16 mouse cellular contexts compared by ENCODE assay signal in the genomic region with DNA sequence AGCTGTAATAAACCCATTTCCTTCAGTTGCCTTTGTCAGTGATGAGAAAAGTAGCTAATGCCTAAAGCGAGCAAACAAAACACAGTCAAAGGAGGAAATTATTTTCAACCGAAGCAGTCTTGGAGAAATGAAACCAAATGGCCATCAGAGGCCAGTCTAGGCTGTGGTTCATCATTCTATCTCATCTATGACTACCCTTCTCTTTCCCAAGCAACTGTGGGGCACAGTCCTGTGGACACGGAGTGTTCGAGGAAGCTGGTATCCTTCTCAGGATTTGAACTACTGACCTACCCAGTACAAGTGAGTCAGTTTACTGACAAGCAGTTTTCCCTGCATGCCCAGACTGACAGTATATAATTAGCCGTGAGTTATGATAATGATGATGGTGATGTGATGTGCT.
"Had no signal": no experiment of that assay in that cellular context is flagged by ENCODE, and none has a peak within 500 bp of the region (broad histone marks: within the 10 kb centered on the region; RNA-seq: fewer than 3 reads in every experiment).

No protein-coding gene starts in this region.

- H3K4me2 ChIP-seq: lung, embryonic 14.5 days; midbrain, embryonic 11.5 days; midbrain, embryonic 13.5 days; midbrain, embryonic 15.5 days; neural tube, embryonic 12.5 days; stomach, embryonic 15.5 days had no signal

- H3K4me3 ChIP-seq: megakaryocyte, embryonic 14.5 days; midbrain, embryonic 13.5 days; midbrain, embryonic 15.5 days; neural tube, embryonic 12.5 days; stomach, embryonic 15.5 days had no signal

- H3K27me3 ChIP-seq: midbrain, embryonic 13.5 days; midbrain, embryonic 15.5 days; neural tube, embryonic 12.5 days; stomach, embryonic 15.5 days had no signal

- DNase-seq: lung, adult 18-20 months; lung, embryonic 14.5 days; lung, postnatal 10 days; lung, postnatal 36 days; right cerebral cortex, postnatal 14 days; thymus, adult 2 months; thymus, postnatal 25 days; thymus, postnatal 4 days had no signal

- H3K9me3 ChIP-seq: megakaryocyte, embryonic 14.5 days; midbrain, embryonic 13.5 days; midbrain, embryonic 15.5 days; neural tube, embryonic 12.5 days; stomach, embryonic 15.5 days had no signal

- H3K4me1 ChIP-seq: megakaryocyte, embryonic 14.5 days; midbrain, embryonic 13.5 days; midbrain, embryonic 15.5 days; neural tube, embryonic 12.5 days; stomach, embryonic 15.5 days had no signal

- ATAC-seq: midbrain, embryonic 13.5 days; midbrain, embryonic 15.5 days had no signal

- H3K36me3 ChIP-seq: midbrain, embryonic 13.5 days; midbrain, embryonic 15.5 days; neural tube, embryonic 12.5 days; stomach, embryonic 15.5 days had no signal

- H3K9ac ChIP-seq: lung, embryonic 14.5 days; midbrain, embryonic 13.5 days; midbrain, embryonic 15.5 days; neural tube, embryonic 12.5 days; stomach, embryonic 15.5 days had no signal

- H3K27ac ChIP-seq: macrophage; midbrain, embryonic 13.5 days; midbrain, embryonic 15.5 days; neural tube, embryonic 12.5 days; stomach, embryonic 15.5 days; stomach, postnatal 0 days had no signal
